Mouse (Mus musculus): ENCODE measurements around the gene Gm20388.
A peak's percentile ranks its signal among the peaks of the same experiment; 100 is the strongest.

The Gm20388 gene

DNA sequence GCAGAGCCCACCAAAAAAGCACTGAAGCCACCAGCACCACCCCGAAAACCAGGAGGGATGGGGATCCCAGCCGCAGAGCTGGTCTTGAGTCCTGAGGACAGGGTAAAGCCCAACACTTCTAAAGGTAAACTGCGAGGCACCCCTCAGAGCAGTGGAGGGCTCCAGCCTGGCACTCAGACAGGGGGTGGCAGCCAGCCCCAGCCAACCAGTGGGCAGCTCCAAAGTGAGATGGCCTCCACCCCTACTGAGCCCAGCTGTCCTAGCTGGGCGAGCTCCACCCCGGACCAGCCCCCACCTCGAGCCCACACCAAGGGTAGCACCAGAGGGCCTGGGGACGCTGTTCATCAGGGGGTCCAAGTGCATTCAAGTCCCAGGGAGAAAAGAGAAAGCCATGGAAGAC lies 2359.9 kb downstream of the Gm20388 start:
- DNase-seq (ENCODE audit: low read depth in 2 of 2, low spot score in 2 of 2), result no peak

DNA sequence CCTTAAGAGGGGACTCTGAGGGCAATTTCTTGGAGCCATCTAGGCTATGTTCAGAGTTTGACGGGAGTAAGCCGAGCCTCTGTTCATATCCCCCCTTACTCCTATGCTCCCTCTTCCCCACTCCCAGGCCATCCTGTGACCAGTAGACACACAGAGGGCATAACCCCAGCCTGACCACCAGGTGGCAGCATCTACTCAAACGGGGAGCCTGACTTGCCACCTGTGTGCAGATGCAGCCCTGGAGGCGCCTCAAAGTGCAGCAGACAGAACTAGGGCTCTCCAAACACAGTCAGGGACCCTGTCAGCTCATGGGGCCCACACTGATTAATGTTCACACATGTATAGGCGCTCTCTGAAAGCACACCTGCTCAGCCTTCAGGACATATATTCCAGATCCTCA lies 2362.5 kb downstream of the Gm20388 start:
- peak; percentile 83 to 85 for DNase-seq (ENCODE audit: low read depth in 2 of 2, low spot score in 2 of 2)

- DNase-seq (ENCODE audit: low read depth in 2 of 2, low spot score in 2 of 2), result no peak
These were observed 2363.2 kb downstream of the Gm20388 start for GRCm38 (mm10) chr8:122273826-122274225.

DNA sequence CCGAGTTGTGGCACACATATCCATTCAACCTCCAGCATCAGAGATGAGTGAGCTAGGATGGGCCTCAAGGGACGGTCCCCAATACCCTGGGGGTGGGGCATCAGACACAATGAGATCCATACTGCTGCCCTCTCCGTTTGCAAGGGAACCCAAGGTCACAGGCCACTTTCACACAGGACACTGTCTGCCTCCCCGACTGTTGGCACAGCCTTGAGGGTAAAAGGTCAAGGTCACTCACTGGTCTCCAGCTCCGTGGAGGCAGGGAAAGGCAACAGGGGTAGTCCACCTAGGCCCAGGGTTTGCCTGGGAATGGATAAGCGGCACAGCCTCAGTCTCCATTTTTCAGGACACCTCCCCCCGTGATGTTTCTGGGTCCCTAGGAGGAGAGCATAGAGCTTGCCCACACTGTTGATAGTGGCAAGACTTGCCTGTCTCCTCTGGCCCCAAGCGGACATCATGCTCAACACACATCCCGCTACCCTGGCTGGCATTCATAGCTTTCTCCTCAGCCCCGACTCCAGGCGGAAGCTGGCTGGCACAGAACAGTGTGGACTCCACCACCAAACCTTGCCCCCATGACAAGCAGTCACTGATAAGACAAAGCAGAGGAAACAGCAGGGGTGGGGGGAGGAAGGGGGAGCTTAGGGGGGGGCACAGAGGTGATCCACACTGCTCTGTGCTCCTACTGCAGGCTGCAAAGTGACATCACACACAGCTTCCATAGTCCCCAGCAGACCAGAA lies 2364.2 kb downstream of the Gm20388 start:
- no peak for DNase-seq (ENCODE audit: low read depth in 2 of 2, low spot score in 2 of 2)

DNA sequence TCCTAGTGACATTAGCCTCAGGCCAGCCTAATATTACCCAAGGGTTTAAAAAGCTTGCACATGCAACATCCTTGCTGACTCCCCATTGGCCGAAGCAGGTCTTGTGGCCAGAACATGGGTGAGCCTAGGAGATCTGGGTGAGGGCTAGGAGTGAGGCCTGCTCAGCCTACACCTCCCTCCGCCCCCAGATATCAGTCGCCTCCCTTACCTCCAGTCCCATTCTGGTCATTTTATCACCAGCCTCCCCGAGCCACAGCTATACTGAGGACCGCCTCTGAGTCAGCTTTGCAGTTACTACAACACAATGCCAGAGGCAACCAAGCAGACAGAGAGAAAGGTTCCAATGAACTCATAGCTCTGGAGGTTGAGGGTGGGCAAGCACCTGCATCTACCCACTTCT lies 2365.7 kb downstream of the Gm20388 start:
- DNase-seq (ENCODE audit: low read depth in 2 of 2, low spot score in 2 of 2), result no peak

DNA sequence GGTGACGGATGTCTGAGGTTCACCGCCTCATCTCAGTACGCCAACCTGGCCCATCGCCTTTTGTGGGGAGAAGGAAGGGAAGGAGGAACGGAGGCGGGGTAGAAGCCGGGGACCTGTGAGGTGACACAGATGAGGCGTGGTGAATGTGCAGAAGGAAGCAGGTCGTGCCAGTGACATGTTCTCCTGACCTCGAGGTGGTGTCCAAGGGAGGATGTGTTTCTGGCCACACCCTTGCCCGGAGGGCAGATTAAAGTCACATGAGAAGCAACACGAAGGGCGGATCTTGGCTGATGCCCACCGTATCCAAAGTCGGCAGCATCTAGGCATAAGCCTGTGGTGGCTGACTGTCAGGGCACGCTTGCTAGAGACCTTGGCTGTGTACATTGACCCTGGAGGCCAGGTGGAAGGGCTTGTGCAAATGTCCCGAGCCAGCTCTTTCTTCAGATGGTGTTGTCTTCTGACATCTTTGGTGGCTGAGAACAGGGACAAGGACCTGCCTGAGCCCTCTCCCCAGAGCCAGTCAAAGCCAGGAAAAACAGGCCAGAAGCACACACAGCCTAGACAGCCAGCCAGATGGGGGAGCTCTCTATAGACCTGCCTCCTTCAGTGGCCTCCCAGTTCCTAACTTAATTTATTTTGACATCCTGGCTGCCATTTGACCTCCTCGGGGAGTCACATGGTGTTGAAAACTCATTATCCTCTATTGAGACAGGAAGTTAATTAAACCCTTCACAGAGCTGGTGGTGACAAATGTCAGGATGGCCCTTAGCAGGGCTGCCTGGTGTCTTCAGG lies 2366.8 kb downstream of the Gm20388 start:
- DNase-seq (ENCODE audit: low read depth in 2 of 2, low spot score in 2 of 2), result no peak

DNA sequence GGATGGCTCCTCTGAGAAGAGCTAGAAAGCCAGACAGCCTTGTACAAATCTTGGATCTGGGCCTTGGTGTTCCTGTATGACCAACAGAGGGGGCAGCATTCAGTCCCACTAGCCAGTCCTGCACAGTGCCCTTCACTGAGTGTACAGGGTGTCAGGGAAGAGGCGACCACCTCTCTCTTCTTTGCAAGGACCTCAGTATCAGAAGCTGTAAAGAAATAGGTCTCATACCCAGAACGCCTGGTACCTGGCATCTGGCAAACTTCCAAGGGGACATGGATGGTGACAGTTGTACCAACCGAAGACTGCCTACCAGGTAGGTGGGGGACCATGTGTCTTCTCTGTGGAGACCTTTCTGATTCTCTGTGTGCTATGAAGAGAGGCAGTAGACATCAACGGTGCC lies 2369.5 kb downstream of the Gm20388 start:
- no peak for DNase-seq (ENCODE audit: low read depth in 2 of 2, low spot score in 2 of 2)

GRCm38 (mm10) chr8:122280588-122281316 lies 2370.1 kb downstream of the Gm20388 start:
- no peak for DNase-seq (ENCODE audit: low read depth in 2 of 2, low spot score in 2 of 2)

DNA sequence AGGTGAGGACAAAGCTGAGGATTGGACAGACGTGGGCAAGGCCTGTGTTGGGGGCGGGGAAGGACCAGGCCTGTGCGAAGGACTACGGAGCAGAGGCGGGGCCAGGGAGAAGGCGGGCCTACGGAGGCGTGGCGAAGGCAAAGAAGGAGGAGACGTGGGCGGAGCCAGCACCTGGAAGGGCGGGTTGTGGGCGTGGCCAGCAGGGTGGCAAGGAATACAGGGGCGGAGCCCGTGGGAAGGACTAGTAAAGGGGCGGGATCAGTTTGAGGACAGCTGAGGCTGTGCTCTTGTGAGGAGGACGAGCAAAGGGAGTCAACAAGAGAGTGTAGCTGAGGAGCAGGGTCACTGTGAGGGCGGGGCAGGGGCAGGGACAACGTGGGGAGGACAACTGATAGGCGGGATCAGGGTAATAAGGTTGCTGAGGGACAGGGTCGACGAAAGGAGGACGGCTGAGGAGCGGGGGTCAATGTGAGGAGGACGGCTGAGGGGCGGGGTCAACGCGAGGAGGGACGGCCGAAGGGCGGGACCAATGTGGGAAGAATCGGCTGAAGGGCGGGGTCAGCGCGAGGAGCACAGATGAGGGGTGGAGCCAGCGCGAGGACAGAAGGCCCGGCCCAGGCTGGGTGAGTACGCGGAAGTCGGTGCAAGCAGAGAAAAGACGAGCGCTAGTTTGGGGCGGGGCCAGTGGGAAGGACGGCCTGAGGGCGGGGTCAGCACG lies 2370.8 kb downstream of the Gm20388 start:
- DNase-seq (ENCODE audit: low read depth in 2 of 2, low spot score in 2 of 2), result peak; percentile 97 to 98

GRCm38 (mm10) chr8:122282035-122282358 lies 2371.4 kb downstream of the Gm20388 start, which contains the start of gene Zfpm1:
Gene Zfpm1, plus strand, starts transcription at chr8:122282141.
- DNase-seq (ENCODE audit: low read depth in 2 of 2, low spot score in 2 of 2), result no peak

GRCm38 (mm10) chr8:122282501-122283355 lies 2372.1 kb downstream of the Gm20388 start:
- DNase-seq (ENCODE audit: low read depth in 2 of 2, low spot score in 2 of 2), result peak; percentile 21 to 33

DNA sequence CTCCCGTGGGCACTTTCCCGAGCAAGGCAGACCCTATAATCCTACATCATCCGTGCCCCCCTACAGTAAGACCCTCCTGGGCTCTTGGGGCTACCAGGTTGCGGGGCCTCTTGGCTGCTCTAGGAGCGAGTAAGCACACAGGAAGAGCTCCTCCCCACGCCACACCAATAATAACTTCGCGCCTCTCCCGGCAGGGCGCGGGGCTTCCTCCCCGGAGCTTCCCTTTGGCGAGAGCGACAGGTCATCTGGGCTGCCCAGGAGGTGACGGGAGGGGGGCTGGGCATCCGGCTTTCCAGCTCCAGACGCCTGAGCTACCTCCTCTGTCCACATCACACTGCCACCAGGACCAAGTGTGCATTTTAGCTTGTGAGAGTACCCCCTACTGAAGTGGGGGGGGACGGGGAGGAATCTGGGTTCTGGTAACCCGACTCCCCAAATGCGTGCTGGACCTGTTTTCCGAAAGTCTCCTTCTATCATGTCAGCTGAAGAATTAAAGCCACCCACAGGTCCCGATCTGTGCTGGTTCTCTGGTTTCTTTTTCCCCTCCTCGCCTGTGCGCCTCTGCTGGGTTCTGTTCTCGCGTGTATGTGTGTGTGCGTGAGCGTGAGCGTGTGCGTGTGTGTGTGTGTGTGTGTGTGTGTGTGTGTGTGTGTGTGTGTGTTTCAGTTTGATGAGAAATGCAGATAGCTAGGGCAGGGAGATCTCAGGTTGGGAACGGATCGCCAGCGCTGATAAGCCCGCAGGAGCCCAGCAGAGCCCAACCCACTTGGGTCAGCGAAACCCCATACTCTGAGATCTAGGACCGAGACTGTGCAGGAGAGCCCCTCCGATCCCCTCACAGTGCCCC lies 2372.9 kb downstream of the Gm20388 start:
- peak; percentile 28 to 37 for DNase-seq (ENCODE audit: low read depth in 2 of 2, low spot score in 2 of 2)

GRCm38 (mm10) chr8:122284203-122284658 lies 2373.6 kb downstream of the Gm20388 start:
- DNase-seq (ENCODE audit: low read depth in 2 of 2, low spot score in 2 of 2), result peak; percentile 54 to 60

GRCm38 (mm10) chr8:122284659-122285261 lies 2374.1 kb downstream of the Gm20388 start:
- DNase-seq (ENCODE audit: low read depth in 2 of 2, low spot score in 2 of 2), result peak; percentile 39 to 43

GRCm38 (mm10) chr8:122285727-122286126 lies 2375.1 kb downstream of the Gm20388 start:
- no peak for DNase-seq (ENCODE audit: low read depth in 2 of 2, low spot score in 2 of 2)

GRCm38 (mm10) chr8:122286899-122287298 lies 2376.3 kb downstream of the Gm20388 start:
- DNase-seq (ENCODE audit: low read depth in 2 of 2, low spot score in 2 of 2), result no peak

DNA sequence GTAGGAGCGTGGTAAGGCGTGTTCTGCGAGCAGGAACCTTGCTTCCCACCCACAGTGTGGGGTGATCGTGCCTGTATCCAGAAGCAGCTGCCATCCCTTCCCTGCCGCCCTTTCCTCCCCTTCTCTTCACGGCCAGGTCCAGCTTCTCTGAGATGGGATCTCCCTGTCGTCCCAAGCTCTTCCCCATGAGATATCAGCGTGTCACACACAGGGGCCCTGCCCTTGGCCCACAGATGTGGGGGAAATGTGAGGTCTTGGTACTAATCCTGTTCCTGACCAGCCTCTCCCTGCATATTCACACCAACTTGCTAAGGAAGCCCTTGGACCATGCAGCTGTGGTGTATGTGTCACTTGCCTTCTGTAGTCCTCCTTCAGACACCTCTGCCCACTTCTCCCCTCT lies 2377.1 kb downstream of the Gm20388 start:
- DNase-seq (ENCODE audit: low read depth in 2 of 2, low spot score in 2 of 2), result no peak

DNA sequence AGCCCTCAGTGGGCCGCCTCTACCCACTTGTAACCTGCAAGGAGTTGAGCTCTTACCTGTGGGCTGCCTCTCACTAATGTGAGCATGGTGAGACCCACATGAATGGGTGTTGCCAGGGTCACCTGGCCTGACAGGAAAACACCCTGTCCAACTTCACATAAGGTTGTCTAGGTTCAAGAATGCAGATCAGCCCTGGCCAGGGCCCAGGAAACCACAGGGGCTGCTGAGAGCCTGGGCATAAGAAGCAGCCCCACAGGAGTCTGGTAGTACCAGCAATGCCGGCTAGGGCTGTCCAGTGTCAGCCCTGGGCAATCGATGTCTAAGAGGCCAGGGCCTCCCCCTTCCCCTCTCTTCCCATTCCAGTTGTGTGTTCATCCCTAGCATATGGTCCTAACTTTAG lies 2377.7 kb downstream of the Gm20388 start:
- DNase-seq (ENCODE audit: low read depth in 2 of 2, low spot score in 2 of 2), result no peak

DNA sequence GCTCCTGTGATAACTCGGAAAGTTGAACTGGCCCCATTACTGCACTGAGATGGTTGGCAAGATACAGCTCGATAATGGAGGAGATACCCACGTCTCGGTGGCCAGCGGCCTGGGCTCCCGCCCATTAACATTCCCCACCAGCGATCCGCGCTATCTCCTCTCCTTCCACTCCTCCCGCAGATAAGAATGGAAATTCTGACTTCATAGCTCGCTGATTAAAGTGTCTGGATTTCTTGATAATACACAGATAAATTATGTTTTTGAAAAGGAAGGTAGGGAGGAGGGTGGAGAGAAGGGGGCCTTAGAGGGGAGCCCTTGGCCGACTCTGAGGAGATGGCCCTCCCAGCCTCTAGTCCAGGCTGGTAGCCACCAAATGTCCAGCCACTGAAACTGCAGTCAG lies 2380.4 kb downstream of the Gm20388 start:
- no peak for DNase-seq (ENCODE audit: low read depth in 2 of 2, low spot score in 2 of 2)
